Mouse (Mus musculus): ENCODE results near the gene Dus3l.

The Dus3l gene

GRCm38 (mm10) chr17:56764474-56765354, at the start of gene Dus3l:
TSS of gene Dus3l (plus strand) at chr17:56764757.
- DNase-seq: peak; percentile 77

GRCm38 (mm10) chr17:56715360-56715759, 49.2 kb upstream of the Dus3l start:
- no peak for DNase-seq

DNA sequence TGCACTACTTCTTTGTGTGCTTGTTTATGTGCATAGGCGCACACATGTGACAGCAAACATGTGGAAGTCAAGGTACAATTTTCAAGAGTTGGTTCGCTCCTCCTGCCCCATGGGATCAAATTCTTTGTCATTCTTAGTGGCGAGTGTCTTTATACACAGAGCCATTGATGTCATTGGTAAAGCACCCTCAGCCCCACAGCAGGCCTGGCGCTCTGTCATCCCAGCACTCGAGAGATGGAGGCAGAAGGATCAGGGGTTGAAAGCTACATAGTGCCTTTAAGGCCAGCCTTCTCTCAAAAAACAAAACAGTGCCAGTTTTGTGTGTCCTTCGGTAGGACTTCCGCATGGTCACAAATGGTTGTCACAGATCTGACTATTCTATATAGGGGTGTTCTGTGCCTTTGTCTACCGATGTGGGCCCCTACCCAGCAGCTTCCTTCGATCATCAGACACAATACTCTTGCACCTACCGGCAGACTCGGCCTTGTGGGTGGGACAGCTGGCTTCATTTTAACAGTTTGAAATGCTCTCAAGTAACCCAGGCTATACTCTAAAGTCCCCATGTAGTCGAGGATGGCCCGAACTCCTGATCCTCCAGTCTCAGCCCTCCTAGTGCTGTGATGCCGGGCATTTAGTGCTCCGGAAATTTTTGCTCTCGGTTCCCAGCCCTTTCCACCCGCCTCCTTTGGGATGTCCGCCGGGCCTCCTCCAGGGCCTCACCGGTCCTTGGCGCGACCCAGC, 48.5 kb upstream of the Dus3l start:
- DNase-seq: no peak

DNA sequence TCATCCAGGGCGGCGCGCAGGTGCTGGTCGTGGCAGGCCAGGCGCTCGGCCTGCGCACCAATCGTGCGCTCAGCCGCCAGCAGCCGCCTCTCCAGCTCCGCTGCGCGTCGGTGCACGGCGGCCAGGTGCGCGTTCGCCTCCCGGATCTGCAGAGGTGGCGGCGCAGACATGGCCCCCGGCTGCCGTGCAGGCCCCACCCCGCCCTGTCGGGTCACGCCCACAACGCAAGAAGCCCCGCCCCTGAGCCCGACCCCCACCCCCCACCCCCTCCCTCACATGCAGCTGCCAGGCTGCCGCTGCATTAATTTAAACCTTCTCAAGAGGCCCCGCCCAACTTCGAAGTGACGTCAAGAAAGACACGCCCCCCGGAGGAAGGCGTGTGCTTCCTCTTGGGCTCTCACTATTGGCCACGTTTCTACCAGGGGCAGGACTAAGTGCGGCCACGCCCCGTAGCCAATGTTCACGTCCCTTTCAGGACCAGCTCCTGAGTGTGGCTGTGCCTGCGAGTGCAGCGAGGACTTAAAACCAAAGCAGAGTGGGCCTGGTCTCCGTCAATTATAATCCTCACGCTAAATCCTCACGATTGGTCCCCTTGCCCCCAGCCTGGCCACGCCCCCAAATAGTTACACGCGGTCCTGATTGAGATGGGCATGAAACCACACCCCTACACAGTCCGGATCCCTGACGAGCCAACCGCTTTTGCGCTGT, 47.7 kb upstream of the Dus3l start:
- DNase-seq: peak; percentile 91

GRCm38 (mm10) chr17:56717363-56718058, 47.0 kb upstream of the Dus3l start, which contains the start of the genes Ndufa11 and Vmac:
TSS of gene Ndufa11 (plus strand) at chr17:56717767.
TSS of gene Vmac (minus strand) at chr17:56718022.
- peak; percentile 98 for DNase-seq

DNA sequence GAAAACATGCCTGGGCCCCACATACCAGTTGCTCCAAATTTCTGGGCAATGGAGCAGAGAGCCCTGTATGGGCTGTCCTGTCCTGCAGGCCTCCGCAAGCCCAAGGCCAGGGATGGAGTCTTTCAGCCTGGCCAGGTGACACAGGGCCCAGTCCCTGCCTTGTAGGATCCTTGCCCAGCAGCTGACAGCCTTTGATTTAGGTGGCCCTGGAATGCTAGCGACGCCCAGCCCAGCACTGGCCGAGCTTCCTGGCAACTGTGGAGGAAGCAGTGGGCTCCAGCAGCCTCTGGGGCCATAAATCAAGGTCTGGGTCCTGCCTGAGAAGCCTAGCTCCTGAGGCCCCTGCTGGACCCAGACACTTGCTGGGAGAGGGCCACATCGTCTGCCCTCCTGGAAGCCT, 42.1 kb upstream of the Dus3l start:
- no peak for DNase-seq

DNA sequence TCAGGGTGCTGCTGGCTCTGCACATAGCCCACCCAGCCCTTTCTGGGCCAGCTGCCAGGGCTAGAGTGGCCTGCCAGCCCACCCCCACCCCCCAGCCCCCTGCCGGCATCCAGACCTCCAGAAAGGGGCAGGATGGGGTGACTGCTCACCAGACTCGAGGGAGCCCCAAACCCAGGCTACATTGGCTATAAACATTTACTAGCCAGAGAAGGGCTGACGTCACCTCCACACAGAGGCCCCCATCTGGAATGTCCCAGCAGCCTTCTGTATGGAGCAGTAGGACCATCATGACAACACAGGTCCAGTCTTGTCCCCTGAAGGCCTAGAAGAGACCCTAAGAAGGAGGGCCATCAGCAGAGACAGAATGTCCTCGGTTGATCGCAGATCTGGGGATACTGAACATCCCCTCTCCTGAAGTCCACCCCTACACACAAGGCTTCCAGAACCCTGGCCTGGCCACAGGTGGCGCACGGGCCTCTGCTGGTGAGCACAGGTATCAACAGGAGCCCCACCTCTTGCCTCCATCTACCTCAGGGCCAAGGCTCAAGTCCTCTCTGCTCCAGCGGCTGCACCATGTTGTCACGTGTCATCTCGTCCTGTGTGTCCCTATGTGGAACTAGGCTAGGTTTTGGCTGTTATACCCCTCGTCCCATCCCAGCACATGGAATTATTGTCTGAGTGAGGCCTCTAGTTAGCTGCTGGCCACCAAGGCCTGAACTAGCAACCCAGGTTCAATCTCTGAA, 41.0 kb upstream of the Dus3l start:
- no peak for DNase-seq

- no peak for DNase-seq
Observed at GRCm38 (mm10) chr17:56727029-56727649, 37.4 kb upstream of the Dus3l start.

- no peak for DNase-seq
Observed at GRCm38 (mm10) chr17:56727659-56728058, 36.9 kb upstream of the Dus3l start.

DNA sequence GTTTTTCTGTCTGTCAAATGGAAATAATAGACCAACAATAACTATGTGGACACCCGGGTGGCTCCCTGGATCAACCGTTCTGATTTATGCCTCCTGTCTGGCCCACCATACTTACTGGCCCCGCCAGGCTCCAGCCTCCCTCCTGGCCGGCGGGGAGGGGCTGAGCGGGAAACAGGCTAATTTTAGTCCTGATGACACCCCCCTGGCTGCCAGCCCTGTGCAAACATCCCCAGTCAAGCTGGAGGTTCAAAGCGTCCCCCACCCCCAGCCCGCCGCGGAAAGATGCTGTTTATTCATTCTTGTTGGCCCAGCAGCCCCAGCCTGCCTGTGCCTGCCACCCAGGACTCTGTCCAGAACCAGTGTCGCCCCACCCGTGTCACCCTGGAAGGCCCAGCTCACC, 36.4 kb upstream of the Dus3l start:
- DNase-seq: no peak

DNA sequence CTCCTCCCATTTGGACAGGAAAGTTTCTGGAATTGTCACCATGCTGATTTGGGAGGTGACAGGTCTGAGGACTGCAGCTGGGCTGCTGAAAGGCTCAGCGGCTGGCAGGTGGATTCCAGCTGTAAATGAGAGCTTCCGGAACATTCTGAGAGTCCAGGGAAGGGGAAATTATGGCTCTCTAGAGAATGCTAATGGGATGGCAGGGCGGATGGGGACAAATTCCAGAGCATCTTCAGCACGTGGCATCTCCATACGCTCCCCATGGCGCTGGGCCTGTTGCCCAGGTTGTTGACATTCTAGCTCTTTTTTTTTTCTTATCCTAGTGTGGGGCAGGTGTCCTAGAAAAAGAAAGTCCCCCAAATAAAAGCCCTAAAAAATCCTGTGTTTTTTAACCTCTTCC, 35.4 kb upstream of the Dus3l start:
- no peak for DNase-seq

- no peak for DNase-seq
Observed at GRCm38 (mm10) chr17:56729656-56730055, 34.9 kb upstream of the Dus3l start.

DNA sequence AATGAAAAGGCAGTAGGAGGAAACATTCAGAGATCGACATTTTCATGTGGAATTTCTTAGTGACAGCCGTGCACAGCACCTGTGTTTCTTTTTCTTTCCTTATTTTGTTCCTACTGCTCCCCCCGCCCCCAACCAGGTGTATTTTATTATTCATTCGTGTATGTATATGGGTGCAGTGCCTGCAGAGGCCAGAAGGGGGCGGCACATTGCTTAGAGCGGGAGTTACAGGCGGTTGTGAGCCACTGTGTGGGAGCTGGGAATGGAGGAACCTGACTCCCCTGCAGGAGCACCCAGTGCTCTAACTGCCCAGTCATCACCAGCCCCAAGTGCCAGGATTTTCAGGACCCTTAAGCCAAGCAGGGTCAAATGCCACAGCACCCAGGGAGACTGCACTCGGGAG, 28.0 kb upstream of the Dus3l start:
- DNase-seq: no peak

GRCm38 (mm10) chr17:56738221-56738620, 26.3 kb upstream of the Dus3l start:
- no peak for DNase-seq

DNA sequence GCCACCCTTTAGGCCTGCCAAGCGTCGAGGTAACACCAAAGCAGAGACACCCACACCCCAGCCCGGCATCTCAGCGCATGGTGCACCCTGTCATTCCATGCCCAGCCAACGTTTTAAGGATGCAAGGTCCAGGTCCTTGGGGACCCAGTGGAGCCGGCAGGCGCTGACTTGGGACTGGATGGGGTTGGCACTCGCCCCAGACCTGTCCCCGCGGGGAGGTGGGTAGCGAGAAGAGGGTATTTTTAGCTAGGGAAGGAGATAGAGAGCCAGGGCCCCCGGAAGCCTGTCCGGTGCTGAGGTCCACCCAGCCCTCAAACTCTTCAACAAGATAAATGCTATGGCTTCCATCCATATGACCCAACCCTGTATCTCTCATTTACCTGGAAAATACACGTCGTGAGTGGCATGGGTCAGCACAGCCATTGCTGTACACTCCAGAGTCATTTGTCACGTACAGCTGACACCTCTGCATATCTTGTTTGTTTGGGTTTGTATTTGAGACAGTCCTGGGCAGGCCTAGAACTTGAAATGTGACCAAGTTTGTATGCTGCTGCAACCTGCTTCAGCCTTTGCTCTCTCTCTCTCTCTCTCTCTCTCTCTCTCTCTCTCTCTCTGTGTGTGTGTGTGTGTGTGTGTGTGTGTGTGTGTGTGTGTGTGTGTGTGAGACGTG, 24.3 kb upstream of the Dus3l start:
- DNase-seq: no peak

DNA sequence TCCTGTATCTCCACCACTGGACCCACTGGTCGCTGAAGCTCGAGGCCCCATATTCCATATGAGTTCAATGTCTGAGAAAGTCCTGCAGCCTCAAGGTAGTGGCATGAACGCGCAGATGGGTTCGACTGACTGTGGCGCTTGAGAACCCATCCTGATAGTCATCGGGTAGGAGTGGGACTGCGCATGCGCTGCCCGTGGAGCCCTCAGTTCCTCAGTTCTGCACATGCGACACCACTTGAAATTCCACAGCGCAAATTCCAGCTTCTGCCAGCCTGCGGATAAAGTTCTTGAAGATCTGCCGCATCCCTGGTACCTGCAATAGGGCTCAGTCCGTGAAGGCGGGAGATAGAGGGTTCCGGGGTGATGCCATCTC, 23.8 kb upstream of the Dus3l start:
- DNase-seq: no peak

DNA sequence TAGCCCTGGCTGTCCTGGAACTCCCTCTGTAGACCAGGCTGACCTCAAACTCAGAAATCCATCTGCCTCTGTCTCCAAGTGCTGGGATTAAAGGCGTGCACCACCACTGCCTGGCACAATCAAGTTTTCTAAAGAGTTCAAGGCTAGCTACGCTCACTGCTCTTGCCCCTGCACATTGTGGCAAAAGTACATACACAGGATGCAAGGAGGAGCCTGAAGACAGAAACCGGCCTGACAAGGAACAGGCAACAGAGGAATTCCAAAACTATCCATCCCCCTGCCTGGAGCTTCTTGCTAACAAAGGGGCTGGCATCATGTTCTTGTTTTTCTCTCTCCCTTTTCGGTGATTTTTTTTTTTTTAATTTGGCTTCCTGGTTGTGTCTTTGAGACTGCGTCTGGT, 20.4 kb upstream of the Dus3l start:
- DNase-seq: no peak

GRCm38 (mm10) chr17:56751404-56752072, 13.0 kb upstream of the Dus3l start:
- DNase-seq: peak; percentile 63

GRCm38 (mm10) chr17:56753452-56753851, 11.1 kb upstream of the Dus3l start:
- DNase-seq: no peak

Data from right cerebral cortex, postnatal 4 days (tissue).